Mouse (Mus musculus) gastrocnemius, adult 8-10 months (tissue): ENCODE data around the gene Pros1. TPM values are rescaled to one million over a fixed set of nuclear protein-coding genes. Genes with fewer than 3 reads are reported as not detected.

ENCODE experiments used
- DNase-seq, 2 experiments: peaks; one replicate each; pipeline ENCODE4 v3.0.0; 2022; ENCODE audit warnings: low spot score in 2 of 2
- total RNA-seq, 4 experiments: library from RNA; stranded (reverse); gene quantifications; 2 replicates each; pipeline ENCODE4 v1.2.4; 2022

Pros1 gene
- total RNA-seq, 4 experiments from 2014 or later: 3.6 to 6.2 (median 4.4) TPM

DNA sequence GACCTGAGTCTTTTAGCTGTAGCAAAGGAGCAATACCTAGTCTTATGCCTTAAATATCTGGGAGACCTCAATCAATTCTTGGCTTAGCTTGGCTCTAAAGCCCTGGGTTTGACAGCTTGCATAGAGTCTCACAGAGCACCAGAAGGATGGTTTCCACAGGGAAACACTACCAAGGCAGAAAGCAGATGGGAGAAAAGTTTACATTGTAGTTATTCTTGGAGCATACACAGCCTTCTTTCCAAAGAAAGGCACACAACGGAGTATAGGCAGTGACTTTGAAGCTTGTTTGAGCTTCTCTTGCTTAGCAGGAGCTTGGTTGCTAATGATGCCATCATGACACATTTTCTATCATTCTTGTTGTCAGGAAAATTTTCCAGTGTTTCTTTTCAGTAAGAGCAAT lies 6.0 kb downstream of the Pros1 start:
- DNase-seq: no peak

DNA sequence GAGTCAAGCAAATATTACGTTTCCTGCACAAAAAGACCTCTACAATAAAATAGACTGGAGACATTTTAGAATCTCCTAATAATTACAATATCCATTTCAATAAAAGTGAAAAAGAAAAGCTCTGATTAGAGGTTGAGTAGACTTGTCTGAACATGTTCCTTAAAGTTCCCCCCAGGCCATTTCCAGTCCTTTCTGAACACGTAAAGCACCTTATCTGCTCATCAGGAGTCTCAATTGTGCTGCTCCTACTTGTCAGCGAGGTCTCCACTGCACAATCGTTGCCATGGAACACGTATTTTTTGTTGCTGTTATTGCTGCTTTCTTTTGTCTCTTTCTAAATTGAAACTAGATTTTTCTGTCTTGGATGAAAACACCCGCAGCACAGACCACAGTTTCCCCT lies 7.3 kb downstream of the Pros1 start:
- DNase-seq: no peak

DNA sequence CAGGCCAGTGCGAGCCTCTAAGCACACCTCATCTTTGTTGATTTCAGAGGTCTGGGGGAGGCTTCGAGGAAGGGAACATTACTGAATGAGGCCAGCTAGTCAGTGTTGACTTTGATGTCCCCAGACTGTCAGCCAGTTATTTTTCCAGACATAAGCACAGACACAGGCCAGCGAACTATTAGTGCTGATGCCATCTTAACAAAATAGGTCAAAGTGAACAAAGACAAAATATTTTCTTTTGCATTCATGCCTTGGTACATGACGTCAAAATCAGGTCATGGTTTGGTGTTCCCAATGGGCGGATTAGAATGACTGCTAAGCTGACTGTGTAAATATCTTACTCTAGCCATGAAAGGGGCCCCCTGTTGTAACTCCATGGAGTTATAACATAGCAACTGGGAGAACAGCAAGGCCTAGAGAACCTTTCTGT lies 18.6 kb downstream of the Pros1 start:
- DNase-seq: no peak

DNA sequence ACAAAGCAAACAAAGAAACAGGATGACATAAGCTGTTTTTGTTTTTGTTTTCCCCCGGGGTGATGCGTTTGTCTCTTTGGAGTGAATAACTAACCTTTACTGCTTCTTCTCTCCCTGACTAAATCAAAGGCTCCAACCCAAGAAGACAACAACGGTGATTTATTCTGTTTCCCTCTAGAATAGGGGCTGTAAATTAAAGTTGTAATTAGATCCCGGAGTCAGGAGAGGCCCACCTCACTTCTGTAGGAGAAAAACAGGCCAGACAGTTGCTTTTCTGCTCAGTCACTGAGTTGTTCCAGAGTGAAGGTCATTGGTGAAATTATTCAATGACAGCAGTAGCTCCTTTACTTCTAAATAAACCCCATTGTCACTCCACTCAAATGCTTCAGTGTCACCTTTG lies 19.1 kb downstream of the Pros1 start:
- DNase-seq: no peak

DNA sequence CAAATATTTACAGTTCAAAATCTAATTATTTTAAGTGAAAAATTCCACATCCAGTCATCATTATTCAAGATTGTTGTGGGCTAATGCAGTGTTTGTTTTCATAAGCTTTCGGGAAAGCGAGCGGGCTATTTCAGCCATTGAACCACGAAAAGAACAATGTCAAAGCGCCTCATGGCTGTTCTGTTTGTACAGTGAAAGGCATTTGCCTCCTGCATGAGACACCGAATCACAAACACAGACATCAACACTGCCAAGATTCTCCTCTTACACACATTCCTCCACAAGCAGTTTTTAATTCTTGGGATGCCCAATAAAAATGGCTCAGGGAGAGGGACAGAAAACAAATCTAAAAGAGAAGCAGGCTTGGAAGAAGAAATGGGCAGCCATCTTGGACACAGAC lies 20.0 kb downstream of the Pros1 start:
- no peak for DNase-seq

DNA sequence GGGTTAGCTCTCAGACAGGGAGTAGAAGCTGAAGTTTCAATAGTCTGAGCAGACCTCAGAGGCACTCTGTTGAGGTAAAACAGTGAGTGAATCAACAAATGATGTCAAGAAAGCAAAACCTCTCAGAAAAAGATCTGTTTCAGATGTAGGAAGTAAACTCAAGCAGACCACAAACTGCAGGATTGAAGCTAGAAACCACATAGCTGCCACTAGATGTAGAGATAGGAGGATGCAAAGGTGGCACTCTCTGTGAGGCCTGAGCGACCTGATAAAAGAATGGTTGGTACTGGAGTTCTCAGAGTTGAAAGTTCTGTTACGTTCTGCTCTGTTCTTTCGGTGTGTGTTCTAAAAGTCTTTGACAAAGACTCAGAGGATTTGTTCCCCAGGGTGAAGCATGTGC lies 41.7 kb downstream of the Pros1 start:
- DNase-seq: no peak

DNA sequence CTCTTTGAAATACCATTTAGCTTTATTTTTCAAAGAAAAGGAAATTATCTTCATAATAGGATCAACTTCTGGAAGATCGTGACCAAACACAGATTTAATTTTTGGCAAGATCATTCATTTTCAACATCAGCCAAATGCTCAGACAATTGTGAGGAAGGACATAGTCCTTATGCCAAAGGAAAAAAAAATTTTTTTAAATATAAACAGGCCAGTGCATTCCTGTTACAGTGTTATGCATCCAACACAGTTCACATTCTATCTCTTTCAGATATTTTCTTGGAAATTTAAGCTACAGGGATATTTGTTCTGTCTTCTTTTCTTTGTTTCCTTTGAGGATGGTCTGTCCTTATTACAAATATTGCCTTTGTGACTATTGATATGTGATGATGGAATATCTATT lies 57.3 kb downstream of the Pros1 start:
- DNase-seq: no peak

DNA sequence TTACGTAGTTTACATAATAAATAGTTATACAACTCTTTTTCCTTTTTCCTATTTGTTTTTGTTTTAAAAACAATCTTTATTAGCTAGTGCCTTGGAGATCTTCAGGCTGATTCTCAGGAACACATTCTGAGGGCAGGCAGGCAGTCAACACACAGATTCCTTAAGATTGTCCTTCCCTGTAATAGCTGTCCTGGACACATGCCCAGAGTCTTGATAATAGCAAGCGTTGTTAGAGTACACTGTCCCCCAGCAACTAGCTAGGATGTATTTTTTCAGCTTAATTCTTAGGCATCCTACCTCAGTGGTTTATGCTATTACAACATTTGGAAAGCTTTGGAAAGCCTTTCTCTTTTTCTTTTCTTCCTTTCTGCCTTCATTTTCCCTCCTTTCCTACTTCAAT lies 58.1 kb downstream of the Pros1 start:
- no peak for DNase-seq

DNA sequence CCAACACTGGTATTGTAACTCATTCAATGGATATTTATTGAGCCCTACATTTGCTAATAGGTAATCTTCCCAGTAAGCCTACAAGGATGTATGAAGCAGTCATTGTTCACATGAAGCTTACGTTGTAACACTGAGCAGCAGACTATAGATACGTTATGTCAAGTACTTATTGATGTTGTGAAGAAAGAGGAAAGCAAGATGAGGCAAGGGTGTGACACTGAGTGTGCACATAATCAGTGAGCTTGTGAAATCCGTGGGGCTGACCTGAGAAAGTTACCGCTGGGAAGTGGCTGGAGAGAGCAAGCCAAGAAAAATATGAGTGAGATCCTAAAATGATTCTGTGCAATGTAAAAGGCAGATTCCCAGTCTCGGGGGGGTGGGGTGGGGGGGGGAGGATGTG lies 61.4 kb downstream of the Pros1 start:
- no peak for DNase-seq

DNA sequence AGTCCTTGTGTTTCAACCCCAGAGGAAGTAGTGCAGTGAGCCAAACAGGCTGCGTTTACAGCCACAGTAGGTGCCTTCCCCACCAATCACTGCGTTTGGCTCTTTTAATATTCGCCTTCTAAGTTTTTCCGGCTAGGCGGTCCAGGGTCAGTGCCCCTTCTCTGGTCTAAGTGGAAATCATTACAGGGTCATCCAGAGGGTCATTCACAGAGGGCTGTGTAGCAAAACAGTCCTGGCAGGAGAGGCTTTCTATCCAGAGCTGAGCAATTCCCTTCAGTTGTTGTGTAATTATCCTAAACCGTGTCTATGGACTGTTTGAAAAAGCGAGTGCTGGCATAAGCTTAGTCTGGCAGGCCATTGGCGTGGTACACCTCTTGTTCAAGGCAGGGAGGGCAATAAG lies 68.1 kb downstream of the Pros1 start:
- DNase-seq: no peak

DNA sequence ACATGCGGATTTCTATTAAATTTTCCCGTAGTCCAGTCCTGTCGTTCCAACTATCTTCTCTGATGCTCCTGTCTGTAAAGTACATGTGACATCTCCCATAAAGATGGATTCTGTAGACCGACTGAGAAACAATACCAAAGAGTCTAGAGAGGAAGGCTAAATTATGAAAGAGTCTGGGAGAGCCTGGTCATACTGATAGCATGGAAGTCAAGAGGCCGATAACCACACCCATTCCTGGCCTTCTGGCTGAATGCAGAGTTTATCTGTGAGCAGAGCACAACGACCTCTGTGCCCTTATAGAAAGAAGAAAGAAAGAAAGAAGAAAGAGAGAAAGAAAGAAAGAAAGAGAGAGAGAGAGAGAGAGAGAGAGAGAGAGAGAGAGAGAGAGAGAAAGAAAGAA lies 77.2 kb downstream of the Pros1 start:
- no peak for DNase-seq

DNA sequence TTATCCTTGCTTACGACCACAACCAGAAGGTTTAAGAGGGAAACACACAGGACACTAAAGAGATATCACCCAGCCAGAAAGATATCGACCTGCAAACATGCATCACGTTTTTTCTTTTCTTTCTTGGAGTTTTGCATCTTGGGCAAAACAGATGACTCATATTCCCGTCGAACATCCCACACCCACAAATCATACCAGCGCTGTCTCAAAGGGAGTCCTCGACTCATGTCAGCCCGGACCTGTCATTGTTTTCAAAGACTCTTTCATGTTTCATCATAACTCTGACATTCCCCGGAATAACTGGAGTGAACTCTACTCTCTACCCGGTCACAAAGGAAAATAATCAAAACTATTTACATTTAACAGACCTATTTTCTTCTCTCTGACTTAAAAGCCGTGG lies 82.2 kb downstream of the Pros1 start:
- DNase-seq: no peak

DNA sequence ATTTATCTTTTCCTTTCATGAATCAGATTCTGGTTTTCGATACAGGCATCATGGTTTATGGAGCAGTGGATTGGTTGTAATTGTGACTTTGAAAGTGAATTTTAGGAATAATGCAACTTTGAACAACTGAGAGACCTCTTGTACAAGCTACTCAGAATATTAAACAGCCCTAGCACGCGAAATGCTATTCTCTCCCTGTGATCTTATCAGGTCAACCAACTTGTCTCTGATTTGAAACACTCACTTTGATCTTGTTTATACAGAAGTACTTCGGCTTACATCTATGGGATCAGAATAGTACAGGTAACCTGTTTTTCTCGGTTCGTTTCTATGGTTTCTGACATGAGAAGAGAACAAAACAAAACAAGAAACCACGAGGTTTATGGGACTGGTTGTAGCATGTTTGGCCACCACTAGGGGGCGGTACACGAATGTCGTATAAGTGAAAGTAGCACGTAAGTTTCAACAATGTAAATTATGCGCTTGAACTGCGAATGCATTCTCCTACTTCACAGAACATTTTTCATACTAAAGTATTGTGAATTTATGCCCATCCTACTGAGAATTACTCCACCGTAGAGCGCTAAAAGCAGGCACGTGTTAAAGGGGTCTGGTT lies 86.4 kb downstream of the Pros1 start:
- peak; percentile 6 to 20 for DNase-seq

DNA sequence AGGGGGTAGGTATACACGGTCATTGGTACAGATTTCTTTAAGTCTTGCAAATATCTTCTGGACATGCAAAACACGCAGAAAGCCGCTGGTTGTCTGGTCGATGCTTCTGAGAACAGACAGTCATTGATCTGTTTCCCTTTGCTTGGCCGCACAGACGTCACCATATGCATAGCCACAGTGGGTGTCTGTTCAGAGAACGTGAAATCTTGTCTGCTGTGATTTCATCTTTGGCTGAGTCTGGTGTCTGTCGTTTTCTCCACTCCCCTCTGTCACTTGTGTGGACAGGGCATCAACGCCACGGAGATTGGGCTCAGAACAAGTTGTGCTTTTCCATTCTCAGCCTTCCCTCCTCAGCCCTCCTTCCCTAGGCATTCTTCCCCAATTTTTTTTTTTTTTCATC lies 87.7 kb downstream of the Pros1 start:
- no peak for DNase-seq

DNA sequence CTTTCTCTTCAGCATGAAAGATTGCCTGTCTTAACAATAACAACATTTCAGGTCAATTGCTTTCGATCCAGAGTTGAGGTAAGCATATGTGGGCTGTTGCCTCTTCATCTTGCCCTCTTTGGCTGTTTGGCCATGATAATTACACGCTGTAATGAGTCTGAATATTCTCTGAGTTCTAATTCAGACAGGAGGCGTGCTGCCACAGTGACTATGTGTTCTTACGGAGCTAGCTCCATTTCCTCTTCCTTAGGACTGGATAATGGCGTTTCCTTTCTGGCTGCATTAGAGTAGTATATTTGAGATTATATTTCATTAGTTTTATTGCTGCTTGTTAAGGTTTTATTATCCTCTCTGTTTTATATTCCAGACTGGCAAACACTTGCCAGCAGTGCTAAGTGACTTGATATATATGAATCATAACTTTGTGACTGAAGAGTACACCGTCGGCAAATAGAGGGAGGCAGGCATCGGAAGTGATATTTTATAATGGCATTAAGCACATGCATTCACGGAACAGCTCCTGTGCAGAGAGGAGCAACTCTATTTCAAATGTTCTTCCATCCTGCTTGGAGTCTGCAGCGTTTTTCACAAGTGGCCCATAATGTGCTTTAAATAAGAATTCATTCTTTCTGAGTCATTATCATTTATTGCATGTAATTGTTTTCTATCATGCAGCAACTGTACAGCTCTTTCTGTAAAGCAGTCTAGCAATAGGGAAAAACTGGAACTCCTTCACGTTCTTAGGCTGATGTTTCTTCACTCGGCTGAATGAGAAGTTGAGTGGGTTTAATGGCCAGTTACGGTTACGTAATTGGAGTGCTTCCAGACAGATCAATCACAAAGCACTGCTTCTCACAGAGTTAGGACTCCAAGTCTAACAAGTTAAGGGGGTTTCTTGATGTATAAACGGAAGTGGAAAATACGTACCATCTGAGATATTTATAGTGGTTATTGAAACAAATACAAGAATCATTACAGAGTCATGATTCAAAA lies 88.6 kb downstream of the Pros1 start:
- no peak for DNase-seq

DNA sequence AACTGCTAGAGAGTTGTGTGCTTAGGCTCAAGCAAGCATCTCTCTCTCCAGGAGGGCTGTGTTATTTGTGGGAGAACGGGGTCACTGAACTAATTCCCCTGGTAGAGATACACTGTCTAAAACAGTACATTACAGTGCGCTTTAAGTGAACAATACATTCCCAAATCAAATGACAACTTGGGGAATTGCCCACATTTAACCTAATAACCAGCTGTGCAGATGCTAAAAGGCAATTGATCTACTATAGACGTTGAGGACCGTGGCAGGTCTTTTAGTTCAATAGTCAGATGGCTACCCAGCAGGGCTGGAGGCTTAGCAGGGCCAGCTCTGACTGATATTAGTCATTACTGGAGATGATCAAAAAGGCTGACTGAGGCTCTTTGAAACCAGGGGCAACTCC lies 104.4 kb downstream of the Pros1 start:
- no peak for DNase-seq

DNA sequence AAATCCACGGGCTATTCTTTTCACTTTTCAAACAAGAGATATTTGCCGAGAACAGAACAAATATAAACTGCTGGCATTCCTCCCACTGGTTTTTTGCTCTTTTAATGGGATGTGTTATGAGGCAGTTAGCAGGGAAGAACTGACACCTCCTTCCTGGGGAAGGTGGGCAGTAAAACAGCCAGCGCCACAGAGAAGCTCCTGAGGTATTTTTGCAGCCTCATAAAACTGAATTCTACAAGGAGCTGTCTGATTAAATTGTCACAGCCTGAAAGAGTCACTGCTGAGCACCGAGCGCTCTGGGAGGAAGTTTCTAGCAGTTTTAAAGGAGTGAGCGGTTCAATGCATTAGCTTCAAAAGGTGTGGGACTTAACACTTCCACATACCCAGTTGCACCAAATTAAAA lies 110.3 kb downstream of the Pros1 start:
- no peak for DNase-seq

DNA sequence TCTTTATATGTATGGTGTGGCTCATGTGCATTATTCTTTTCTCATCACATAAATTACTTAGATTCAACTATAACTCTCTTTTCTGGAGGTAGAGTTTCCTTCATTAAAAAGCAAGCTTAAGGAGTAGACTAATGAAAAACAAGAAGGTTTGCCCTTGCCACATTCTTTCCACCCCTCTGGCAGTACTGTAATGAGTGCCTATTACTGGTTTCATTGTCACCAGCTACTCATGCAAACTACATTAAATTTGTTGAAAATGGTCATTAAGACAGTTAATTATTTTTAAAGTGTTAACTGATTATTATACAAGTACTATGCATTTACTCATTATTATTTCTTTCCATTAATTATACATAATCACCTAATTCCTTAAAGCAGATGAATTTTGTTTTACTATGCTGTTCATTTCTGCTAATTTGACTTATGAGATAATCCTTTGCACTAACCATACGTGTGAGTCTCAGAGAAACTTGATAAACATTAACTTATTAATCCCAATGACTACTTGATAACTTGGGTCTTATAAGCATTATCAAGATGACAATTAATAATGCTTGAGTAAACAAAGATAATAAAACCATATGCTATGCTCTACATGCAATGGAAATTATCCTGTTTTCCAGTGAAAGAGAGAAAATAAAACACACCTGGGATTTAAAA lies 117.7 kb downstream of the Pros1 start:
- no peak for DNase-seq

DNA sequence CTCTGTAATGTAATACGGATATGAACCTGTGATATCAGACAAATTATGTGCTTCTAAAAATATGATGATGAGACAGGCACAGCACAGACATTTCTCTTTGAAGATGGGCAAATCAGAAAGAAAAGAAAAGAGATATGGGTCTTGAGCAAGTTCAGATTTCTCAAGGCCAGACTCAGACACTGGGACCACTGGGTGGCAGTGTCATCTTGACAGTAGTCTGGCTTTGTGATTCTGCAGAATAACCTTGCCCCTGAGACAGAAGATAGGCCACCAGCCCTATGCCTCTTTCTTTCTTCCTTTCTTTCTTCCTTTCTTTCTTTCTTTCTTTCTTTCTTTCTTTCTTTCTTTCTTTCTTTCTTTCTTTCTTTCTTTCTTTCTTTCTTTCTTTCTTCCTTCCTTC lies 120.8 kb downstream of the Pros1 start:
- DNase-seq: no peak
